Mouse (Mus musculus): ENCODE data around the gene Foxf1.

DNA sequence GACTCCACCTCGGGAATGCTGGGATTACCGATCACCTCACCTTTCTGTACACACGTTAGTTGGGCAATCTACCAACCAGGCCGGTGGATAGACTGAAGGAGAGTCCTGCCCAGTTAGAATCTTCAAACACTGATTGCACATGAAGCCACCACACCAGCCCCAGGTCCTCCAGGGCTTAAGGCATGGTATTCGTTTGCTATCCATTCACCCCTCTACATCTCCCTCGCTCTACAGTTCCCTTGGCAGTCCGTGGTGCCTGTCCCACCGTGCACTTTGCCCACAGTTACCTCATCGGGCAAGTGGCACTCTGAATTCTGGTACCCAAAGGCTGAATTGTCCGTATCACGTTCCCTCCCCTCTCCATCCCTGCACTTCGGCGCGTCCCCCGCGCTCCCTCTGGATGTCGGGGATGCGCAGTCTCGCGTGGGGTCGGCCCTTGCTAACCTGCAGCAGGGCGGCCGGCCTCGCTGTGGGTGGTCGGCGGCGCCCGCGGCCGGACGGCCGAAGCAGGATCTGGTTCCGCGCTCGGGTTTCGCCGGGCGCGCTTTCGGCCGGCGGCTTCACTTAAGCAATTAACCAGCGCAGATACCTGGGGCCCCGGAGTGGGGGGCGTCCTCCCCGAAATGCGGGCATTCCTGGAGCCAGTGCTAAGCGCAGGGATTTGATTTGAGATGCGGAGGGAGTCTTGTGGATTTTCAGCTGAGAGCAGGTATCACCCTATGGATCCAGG is 3.7 kb upstream of the Foxf1 start:
- TF ChIP-seq CTCF (IDR thresholded peaks at IDR 0.05; ENCODE audit: low read depth, low read length) (no peak), POLR2A (IDR thresholded peaks at IDR 0.05; ENCODE audit: borderline replicate concordance, low read depth, low read length) (no peak)

Measured in bone marrow macrophage, adult 2 months (primary cell).